Mouse (Mus musculus): Measurements from ENCODE around the gene Rhod.

Rhod gene

DNA sequence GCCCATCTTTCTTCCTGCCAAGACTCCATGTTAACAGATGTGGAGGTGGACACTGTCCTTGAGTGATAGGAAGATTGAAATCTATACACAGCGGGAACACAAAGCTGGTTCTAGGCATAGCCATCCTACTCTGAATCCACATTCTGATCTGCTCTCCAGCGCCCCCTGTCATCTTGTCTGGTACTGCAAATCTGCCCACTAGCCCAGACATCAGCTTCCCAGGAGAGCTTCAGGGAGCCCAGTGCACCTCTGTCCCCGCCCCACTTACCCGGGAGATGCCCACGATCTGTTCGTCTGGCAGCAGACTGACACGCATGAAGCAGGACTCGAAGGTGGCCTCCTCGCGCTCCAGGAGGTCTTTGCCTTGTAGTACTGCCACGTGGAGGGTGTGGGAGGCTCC, 17.0 kb upstream of the Rhod start:
- TF ChIP-seq GATA4 (IDR thresholded peaks at IDR 0.05; ENCODE audit: insufficient replicate concordance, low read length): no peak

DNA sequence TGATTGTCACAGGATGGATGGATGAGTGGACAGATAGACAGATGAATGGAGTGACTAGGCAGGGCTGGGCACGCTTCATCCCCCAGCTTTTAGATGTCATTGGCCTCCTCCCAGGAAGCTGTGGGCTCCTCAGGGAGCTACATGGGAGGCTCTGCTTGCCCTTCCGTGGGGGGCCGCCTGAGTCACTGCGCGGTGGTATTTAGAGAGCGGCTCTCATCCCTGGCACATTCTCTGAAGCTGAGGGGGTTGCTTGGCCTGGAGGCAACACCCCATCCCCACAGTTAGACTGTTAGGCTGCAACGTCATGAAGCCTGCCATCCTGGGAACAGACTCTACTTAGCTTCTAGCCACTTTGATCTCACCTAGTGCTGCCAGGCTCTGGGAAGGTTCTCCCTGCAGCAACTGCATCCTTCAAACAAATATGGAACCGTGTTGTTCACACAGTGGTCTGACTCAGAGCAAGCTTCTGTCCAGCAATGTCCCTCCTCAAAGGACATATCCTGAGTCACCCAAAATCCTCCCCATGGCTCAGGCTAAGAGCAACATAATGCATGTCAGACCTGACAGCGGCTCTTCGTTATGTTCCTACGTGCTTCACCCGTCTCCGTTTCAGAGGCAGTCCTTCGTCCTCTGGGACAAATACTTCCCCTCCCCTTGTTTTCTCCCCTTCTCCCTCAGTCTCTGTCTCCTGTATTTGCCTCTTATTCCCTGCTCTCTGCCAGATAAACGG, 16.0 kb upstream of the Rhod start:
- TF ChIP-seq GATA4 (IDR thresholded peaks at IDR 0.05; ENCODE audit: insufficient replicate concordance, low read length): no peak

DNA sequence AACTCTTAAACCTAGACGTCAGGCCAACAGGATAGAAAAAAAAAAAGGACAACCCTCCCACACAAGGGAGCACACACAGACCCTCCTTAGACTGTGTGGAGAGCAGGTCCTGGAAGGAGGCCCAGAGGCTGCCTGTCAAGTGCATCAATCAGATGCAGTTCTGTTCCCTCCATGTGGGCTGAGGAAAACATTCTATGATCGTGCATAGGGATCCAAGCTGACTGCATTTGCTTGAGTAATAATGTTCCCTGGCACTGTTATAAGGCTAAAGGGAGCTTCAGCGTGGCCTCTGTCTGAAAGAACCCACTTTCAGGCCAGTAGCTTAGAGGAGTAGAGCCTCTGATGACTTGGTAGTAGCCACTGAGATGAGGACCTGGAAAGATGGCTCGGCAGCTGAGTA, 13.3 kb upstream of the Rhod start:
- TF ChIP-seq GATA4 (IDR thresholded peaks at IDR 0.05; ENCODE audit: insufficient replicate concordance, low read length): no peak

DNA sequence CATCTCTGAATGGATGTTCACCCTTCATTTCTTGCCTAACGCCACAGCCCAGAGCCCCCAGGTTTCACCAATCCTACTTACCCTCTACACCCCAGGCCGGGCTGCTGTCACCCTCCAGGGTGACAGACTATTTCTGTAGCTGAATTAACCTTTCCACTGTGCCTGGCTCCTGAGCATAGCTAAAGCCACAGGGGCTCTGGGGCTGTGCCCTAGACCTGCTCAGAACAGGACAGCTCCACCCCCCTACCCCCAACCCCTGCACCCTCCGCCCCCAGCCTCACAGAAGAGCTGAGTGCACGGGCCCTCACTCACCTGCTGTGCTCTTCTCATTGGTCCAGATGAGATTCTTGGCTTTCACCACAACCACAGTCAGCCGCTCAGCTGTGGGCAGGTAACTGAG, 12.7 kb upstream of the Rhod start:
- TF ChIP-seq GATA4 (IDR thresholded peaks at IDR 0.05; ENCODE audit: insufficient replicate concordance, low read length): no peak

DNA sequence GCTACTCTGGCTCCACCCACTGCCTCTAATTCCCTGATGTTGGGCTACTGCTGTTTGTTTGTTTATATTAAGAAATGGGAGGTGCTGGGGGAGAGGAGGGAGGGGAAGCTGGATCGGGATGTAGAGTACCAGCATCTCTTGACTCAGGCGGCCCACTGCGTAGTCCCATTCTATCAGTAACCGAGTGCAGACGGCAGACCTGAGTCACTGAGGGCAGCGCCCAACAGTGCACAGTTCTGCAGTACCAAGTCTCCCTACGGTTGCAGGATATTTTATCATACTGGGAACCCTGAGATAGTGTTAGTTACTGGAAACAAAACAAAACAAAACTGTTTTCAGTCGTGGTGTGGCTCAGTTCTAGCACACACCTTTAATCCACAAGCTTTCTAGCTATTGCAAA, 11.9 kb upstream of the Rhod start:
- no peak for TF ChIP-seq GATA4 (IDR thresholded peaks at IDR 0.05; ENCODE audit: insufficient replicate concordance, low read length)

DNA sequence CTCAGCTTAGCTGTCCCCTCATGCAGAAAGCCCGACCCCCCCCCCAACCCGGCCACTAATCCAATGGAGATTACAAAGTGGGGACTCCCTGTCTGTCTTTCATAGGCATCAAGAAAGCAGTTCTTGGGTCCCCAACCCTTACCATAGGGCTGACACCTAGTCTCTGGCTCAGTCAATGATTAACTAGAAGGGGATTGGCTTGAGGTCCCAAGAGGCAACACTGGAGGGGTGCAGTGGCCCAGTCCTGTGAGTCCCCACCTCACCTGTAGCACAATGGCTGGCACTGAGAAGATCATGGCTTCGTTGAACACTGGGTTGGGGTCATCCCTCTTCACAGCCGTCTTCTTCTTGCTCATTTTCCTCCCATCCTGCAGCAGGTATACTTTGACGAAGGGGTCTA, 11.4 kb upstream of the Rhod start:
- no peak for TF ChIP-seq GATA4 (IDR thresholded peaks at IDR 0.05; ENCODE audit: insufficient replicate concordance, low read length)

DNA sequence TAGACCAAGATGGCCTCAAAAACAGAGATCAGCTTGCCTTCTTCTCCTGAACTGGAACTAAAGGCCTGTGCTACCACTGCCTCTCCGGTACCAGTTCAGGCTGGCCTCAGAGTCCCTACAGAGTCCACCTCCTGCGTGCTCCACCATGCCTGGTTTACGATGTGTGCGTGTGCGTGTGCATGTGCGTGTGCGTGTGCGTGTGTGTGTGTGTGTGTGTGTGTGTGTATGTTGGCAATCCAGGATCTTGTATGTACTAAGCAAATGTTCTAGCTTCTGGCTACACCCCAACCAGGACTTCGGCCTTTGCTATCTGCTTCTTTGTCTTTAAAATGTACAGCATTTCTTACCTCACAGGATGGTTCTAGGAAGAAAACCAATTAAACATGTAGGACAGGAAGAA, 10.0 kb upstream of the Rhod start:
- TF ChIP-seq GATA4 (IDR thresholded peaks at IDR 0.05; ENCODE audit: insufficient replicate concordance, low read length): no peak

DNA sequence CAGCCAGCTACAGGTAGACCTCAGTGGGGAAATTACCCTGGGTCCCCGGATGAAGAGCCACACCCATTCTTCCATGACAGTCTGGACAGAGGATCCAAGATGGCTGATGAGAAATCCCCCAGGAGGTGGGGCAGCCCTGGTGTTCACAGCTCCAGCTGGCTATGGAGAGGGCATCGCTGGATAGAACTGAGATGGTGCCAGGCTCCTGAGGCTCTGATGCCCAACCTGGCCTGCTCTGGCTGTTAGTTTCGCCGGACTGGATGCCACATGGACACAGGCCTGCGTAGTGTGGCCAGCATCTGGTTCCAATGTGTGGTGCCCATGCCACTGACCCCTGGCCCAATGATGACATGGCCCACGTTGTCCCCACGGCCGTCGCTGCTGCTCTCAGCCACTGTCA, 8.2 kb upstream of the Rhod start:
- TF ChIP-seq GATA4 (IDR thresholded peaks at IDR 0.05; ENCODE audit: insufficient replicate concordance, low read length): no peak

DNA sequence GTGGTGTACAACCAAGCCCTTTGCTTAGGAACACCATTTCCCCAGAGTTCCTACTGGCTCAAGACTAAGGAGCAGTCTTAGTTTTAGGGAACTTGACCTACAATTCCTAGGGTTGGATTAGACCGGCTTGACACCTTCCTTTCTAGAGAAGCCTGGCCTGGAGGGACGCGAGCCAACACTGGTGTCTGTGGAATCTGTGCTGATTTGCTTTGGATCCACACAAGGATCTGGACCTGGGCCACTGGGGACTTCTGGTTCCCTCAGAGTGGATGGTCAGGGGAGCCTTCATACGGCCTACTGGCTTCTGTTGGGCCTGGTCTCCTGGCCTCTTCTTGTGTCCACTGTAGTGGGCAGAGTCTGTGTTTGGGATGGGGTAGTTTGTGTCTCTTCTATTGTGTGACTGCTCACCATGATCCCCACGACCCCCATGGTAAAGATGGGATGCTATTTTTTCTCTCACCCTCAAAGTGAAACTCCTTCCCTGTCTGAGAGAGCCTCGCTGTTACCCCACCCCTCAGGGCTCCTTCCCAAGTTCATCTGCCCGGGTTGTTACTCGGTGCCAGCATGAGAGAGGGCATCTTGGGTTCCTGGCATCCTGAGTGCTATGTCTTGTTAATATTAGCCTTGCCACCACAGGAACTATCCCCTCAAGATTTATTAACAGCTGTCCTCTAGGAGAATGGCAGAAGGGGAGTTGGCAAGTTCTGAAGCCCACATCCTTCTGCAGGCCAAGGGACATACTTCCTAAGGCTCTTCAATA, 7.6 kb upstream of the Rhod start:
- no peak for TF ChIP-seq GATA4 (IDR thresholded peaks at IDR 0.05; ENCODE audit: insufficient replicate concordance, low read length)

DNA sequence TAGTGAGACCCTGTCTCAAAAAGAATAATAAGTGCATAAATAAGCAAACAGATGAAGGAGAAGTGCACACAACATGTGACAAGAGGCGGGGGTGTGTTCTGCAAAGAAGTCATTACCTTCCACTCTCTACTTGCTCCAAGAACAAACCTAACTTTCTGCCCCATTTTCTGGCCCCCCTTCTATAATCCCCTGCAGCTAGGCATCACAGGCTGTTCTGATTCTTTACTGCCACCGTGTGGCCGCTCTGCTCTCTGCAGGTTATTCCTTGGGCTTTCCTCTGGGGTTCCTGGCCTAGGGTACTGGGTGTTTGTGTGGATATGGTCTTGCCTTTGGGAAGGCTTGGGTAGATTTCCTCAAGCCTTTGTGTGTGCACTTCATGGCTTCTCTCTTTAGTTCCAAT, 3.2 kb upstream of the Rhod start:
- TF ChIP-seq GATA4 (IDR thresholded peaks at IDR 0.05; ENCODE audit: insufficient replicate concordance, low read length): no peak

DNA sequence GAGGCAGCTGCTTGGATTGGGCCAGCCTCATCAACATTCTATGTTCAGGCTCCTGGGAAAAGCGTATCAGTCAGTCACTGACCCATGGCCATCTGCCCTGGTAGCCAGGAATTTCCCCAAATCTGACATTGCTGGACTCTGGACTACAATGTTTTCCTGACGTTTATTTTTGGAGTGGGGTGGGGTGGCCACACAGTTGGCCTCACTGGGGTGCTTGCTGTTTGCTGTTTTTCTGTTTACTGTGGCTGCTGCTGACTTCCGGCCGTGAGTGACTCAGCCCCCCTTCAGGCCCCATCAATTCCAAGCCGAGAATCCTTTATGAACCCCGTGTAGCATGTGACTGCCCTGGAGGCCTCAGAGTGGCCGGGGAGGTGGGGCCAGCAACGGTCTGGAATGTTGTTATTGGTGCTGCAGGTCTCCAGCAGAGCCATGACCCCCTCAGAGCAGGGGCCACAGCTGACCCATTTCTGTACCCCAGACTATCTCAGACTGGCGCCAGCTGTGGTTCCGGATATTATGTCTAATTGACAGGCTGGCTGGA, 2.5 kb upstream of the Rhod start:
- TF ChIP-seq GATA4 (IDR thresholded peaks at IDR 0.05; ENCODE audit: insufficient replicate concordance, low read length): peak; percentile 46; the same call in 1 of the 2 replicates

DNA sequence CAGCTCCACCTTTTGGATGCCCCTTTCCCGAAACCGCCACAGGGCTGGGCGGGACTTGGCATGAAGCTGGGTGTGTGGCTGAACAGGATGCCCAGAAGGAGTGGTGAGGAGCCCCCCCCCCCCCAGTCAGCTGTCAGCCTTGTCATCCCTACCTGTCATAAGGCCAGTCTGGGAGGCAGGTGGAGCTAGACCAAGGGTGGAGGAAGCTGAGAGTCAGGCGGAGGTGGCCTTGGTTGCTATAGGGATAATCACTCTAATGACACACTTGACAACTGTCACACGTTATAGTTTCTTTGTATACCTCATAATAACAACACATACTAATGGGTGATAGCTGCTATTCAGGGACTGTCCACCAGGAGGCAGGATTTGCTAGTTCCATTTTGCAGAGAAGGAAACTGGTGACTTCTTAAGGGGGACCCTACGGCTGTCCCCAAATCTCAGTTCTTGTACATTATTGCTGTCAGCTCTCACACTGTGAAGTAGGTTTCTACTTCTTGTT, 1.9 kb upstream of the Rhod start:
- no peak for TF ChIP-seq GATA4 (IDR thresholded peaks at IDR 0.05; ENCODE audit: insufficient replicate concordance, low read length)

DNA sequence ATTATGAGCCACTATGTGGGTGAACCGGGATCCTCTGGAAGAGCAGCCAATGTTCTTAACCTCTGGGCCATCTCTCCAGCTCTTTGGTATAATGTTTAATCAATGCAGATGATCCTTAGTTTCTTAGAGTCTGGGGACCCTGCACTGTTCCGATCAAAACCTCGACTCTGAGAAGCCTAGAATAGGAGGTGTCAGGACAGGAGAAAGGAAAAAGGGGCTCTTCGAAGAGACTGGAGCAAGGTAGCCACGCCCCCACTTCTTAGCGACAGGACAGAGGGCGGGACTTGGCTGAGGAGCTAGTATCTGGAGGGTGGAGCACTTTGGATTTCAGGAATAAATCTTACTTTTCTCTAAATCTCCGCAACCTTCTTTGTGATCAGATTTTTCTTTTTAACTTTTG, 990 bp upstream of the Rhod start:
- no peak for TF ChIP-seq GATA4 (IDR thresholded peaks at IDR 0.05; ENCODE audit: insufficient replicate concordance, low read length)

DNA sequence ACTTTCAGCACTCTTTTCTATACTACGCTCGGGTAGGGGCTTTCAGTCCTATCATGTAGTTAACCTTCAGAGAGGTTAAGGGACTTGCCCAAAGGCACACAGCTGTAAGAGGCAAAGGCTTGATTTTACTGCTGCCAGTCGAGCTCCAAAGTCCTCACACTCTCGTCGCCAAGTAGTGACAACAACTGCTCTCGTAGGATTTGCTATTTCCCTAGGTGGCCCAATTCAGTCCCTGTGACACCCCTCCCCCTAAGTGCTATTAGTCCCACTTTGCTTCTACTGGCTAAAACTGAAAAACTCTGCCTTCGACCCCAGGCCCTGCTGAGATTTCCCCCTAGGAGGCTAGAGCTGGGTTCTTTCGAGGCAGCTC, 456 bp downstream of the Rhod start:
- no peak for TF ChIP-seq GATA4 (IDR thresholded peaks at IDR 0.05; ENCODE audit: insufficient replicate concordance, low read length)

DNA sequence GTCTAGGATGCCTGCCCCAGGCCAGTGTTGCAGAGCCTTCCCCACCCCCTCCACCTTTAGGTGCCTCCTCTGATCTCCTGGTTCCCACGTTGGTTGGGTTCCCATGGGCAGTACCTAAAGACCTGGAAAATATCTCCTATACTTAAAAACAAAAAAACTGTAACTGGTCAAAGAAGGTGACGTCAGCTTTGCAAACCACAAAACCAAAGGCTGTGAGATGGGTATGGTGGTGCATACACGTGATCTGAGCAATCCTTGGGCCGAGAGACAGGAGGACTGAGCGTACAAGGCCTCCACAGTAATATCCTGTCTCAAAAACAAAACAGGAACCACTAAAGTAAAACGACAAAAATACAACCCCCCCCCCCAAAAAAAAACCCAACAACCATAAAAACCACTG, 1.3 kb downstream of the Rhod start:
- no peak for TF ChIP-seq GATA4 (IDR thresholded peaks at IDR 0.05; ENCODE audit: insufficient replicate concordance, low read length)

DNA sequence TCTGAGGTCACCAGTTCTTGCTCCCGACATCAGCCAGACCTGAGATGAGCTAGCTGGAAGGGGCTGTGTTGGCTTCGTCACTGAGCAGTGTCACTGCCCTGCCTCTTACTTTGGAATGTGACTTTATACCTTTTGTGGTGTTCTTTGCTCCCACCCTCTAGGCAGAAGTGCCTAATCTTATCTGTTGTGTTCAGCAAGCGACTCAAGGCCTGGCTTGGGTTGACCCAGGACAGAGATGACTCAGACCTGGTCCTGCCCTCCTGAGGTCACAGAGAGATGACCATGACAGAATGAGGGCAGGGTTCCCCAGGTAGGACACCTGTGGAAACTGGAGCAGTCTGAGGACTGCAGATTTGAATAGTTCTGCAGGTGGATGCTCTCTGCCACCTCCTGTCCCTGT, 3.0 kb downstream of the Rhod start:
- TF ChIP-seq GATA4 (IDR thresholded peaks at IDR 0.05; ENCODE audit: insufficient replicate concordance, low read length): no peak
